Mouse (Mus musculus) urinary bladder, postnatal 10 days (tissue): ENCODE results near the gene Tmem126b.

Experiments
- DNase-seq: peaks from one replicate; pipeline ENCODE4 v3.0.0; 2022; ENCODE audit warnings: low spot score

Tmem126b gene

GRCm38 (mm10) chr7:90426020-90427001 lies 49.5 kb downstream of the Tmem126b start, which contains the start of gene Ccdc89:
Ccdc89 (plus strand) TSS chr7:90426577.
- DNase-seq: peak; percentile 25
